Mouse (Mus musculus): ENCODE results near the gene Sh3gl1.

Gene Sh3gl1

GRCm38 (mm10) chr17:56018347-56019131 lies 17.9 kb downstream of the Sh3gl1 start:
- DNase-seq: peak; percentile 49

GRCm38 (mm10) chr17:56017848-56018247 lies 18.6 kb downstream of the Sh3gl1 start:
- no peak for DNase-seq

GRCm38 (mm10) chr17:56016793-56017785 lies 19.3 kb downstream of the Sh3gl1 start:
- no peak for DNase-seq

DNA sequence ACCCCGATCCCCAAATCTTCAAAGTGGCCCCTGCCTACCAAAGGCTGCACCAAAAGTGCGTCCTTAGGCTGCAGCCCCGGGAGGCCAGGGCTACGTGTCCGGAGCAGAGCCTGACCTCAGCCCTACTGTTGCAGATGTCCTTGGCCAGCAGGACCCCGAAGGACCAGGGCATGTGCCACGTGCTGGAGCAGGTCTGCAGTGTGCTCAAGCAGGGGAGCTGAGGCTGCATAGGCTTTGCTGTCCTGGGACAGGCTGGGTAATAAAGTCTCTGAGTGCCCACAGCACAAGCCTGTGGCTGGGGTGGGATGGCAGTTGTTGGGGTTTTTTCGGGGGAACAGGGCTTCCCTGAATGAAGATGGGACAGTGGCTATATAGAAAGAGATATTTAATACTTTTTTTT lies 20.1 kb downstream of the Sh3gl1 start:
- DNase-seq: no peak

- no peak for DNase-seq
Observed at GRCm38 (mm10) chr17:56015293-56015692, 21.1 kb downstream of the Sh3gl1 start.

DNA sequence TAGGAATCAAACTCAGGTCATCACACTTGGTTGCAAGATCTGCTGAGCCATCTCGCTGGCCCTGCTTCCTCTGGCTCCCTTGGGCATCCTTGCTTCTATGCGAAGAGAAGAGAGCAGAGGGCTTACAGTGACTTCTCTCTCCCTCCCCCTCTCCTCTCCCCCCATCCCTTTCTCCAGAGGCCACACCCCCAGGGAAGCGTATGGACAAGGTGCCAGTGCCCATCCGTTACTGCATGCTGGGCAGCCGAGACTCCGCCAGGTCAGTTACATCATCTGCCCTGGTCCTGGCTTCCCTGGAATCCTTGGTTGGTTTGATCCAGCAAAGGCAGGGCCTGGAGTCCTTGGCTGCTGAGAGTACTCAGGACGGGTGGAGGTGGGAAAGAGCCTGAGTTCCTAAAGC lies 25.0 kb downstream of the Sh3gl1 start:
- DNase-seq: no peak

- DNase-seq: peak; percentile 86
Observed at GRCm38 (mm10) chr17:56010681-56011080, 25.8 kb downstream of the Sh3gl1 start.

DNA sequence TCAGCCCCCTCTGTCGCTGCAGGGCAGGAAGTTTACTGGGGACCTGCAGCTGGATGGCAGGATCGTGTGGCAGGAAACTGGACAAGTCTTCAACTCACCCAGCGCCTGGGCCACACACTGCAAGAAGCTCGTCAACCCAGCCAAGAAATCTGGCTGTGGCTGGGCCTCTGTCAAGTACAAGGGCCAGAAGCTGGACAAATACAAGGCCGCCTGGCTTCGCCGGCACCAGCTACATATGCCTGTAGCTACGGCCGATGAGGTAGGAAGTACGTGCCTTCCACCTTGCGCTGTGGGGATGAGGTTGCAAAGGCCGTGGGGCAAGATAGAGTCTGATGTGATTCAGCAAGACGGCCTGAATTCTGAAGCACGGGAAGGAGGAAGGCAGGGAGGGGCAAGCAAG lies 26.2 kb downstream of the Sh3gl1 start:
- DNase-seq: no peak

- no peak for DNase-seq
Observed at GRCm38 (mm10) chr17:56009962-56010240, 26.5 kb downstream of the Sh3gl1 start.

DNA sequence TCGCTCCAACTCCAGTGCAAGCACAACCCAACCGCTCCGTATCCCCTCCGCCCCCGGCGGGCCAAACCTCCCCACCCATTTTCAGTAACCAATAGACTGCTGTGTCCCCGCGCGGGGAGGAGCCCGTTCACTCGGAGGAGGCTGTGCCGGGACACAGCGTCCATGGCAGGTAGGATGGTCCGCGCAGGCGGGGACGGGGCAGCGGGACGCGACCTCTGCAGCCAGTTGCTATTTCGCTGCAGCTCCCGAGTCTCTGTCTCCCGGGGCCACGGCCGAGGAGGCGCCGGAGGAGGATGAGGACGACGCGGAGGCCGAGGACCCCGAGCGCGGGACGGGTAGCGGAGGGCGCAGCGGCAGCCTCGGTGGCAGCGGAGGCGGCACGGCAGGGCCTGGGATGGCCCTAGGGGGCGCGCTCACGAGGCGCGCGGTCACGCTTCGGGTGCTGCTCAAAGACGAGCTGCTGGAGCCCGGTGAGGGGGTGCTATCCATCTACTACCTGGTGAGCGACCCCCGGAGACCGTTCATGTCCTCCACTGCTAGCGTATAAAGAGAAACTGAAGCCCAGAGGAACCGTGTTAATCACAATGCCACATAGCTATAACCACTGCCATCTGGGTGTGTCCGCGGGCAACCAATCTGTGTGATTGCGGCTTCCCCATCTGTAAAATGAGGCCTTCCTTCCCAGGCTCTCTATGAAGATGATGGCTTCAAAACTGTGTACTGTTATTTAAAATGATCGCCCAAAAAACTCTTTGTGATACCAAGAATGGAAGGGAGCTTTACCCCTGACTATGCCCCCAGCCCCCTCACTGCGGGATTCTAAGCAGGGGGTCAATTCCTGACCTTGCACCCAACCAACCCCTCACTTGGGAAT lies 27.1 kb downstream of the Sh3gl1 start:
- peak; percentile 92 for DNase-seq

DNA sequence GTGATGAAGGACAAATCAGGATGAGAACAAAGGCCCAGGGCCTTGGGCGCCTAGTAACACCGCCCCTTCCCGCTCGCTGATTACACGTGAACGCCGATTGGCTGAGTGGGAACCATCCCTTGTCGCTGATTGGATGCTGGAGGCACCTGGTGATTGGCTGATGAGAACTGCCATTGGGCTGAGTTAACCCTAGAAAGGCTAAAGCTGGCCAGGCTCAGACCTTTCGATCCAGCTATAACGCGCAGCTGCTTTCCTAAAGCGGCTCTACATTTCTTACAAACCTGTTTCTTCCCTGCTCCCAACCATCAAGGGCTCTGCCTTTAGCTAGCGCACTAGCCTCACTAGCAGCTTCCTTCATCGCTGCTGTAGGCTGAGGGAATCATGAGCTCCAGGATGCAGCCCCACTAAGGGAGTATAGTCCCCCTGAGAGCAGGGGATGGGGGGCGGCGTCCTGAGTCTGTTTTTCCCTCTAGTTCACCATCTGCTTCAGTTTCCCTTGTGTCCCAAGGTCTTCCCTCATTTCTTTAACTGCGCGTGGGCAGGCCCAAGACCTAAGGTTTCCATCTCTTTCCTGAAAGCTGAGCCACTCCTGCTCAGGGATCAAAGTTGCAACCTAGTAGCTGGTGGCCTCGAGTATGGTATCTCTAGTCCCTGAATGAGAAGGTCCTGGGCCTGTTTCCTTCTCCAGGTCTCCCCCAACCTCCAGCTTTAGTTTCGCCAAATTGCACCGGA lies 27.9 kb downstream of the Sh3gl1 start:
- peak; percentile 91 for DNase-seq

GRCm38 (mm10) chr17:56007444-56008355 lies 28.7 kb downstream of the Sh3gl1 start:
- no peak for DNase-seq

DNA sequence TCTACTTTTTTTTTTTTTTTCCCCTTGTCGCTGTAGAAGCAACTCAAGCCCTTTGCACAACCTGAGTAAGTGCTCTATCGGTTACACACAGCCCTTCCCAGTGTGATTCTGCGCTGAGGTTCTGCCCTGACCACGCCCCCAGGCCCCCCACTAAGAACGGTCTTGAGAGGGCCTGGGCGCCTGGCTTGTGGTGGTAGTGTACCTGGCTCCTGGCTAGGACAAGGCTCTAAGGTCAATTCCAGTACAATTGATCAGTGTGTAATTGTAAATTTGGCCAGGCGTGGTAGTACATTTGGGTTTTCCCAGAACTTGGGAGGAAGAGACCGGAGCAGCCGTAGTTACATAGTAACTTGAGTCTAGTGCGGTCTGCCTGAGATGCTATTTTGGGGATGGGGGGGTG lies 29.5 kb downstream of the Sh3gl1 start:
- no peak for DNase-seq

GRCm38 (mm10) chr17:56005415-56006061 lies 30.9 kb downstream of the Sh3gl1 start, which contains the start of the genes Stap2 and Mpnd:
Gene Stap2 (minus strand): TSS chr17:56005584.
Gene Mpnd (plus strand): TSS chr17:56005711.
- DNase-seq: peak; percentile 68

- no peak for DNase-seq
Observed at GRCm38 (mm10) chr17:56003000-56003399, 33.4 kb downstream of the Sh3gl1 start.

- no peak for DNase-seq
Observed at GRCm38 (mm10) chr17:55999794-56000499, 36.5 kb downstream of the Sh3gl1 start.

- no peak for DNase-seq
Observed at GRCm38 (mm10) chr17:55996007-55996406, 40.4 kb downstream of the Sh3gl1 start.

- DNase-seq: no peak
Observed at GRCm38 (mm10) chr17:55990278-55990898, 46.0 kb downstream of the Sh3gl1 start.
